Mouse (Mus musculus): ENCODE measurements around the gene Slc35f2.

Gene Slc35f2

DNA sequence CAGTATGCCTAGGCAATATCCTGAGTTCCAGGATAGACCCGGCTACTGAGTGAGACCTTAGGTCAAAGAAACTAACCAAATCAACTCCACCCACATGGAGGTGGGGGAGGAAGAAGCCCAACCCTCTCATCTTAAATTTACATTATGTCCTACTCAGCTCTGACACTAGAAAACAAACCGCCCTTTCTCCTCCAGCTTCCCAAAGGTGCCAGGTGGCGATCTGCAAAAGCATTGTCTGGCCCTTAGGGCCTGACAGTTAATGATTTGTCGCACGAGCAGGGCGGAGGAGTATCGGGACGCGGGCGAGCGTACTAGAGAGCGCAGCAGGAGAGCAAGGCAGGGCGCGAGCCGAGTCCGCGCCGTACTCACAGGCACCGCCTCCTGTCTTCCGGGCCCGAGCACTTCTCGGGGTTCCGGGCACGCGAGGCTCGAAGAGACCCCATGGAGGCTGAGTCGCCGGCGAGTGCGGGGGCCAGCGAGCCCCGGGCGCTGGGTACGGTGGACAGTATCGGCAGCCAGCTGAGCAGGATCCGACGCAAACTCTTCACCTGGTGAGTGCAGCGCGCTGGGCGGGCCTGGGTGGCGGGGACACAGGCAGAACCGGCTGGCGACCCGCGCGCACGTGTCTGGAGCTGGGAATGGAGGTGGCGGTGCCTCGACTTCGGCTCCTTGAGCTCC lies at the start of gene Slc35f2:
Slc35f2 (plus strand) TSS at position 195 of the 678 bp plus-strand sequence.
- DNase-seq, result peak; percentile 11 to 19

GRCm38 (mm10) chr9:53740829-53741404 lies 30.4 kb upstream of the Slc35f2 start:
- no peak for DNase-seq

- DNase-seq, result no peak
Observed at GRCm38 (mm10) chr9:53750411-53750810, 20.9 kb upstream of the Slc35f2 start.

DNA sequence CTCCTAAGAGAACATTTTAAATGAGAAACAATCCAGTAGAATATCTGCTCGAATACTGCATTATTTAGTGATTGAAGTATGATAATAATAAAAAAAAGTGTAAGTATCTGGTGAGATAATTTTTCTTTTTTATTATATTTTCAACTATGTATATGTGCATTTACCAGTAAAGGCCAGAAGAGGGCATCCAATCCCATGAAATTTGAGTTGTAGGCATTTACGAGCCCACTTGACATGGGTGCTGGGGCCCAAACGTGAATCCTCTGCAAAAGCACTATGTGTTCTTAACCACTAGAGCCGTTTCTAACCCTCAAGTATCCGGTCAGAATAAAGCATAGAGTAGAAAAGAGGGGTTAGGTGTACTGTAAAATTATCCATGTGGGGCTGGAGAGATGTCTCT lies 20.4 kb upstream of the Slc35f2 start:
- DNase-seq, result no peak

GRCm38 (mm10) chr9:53754801-53755200 lies 16.5 kb upstream of the Slc35f2 start:
- DNase-seq, result no peak

DNA sequence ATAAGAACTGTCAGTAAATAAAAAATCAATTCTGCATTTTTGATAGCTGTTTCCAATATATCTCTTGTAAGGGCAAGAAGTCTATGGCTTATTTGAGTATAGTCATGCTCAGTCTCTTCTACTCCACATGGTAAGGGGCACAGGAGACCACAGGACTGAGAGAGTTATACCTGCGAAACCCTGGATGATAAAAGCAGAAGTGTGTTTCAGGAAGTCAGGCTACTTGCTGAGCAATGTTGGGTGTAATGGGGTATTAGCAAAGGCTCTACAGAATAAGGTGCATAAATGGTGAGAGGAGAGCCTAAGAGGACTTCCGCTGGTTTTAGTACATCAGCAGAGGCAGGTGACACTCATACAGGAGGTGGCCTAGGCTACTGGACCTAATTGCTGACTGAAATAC lies 13.2 kb upstream of the Slc35f2 start:
- DNase-seq, result no peak

DNA sequence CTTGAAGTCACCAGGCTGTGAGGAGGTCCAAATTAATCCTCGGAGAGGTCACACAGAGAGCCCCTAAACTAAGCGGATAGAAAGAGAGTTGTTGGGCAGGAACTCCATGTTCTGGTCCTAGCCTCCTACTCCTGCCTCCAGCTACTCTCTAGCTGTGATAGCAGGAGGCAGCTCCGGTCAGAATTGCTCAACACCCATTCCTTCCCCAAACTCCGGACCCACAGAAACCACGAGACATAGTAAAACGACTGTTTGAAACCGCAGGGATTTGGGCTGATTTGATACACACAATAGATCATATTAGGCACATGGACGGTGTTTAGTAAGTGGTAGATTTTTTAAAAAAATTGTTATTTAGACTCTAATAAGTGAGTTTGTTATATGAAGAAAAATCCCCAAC lies 6.6 kb upstream of the Slc35f2 start:
- DNase-seq, result no peak

- DNase-seq, result no peak
Observed at GRCm38 (mm10) chr9:53768486-53768885, 2.9 kb upstream of the Slc35f2 start.

GRCm38 (mm10) chr9:53770771-53771343 lies 481 bp upstream of the Slc35f2 start:
- DNase-seq, result no peak

- peak; percentile 56 to 60 for DNase-seq
Observed at GRCm38 (mm10) chr9:53772121-53772561, 803 bp downstream of the Slc35f2 start.

DNA sequence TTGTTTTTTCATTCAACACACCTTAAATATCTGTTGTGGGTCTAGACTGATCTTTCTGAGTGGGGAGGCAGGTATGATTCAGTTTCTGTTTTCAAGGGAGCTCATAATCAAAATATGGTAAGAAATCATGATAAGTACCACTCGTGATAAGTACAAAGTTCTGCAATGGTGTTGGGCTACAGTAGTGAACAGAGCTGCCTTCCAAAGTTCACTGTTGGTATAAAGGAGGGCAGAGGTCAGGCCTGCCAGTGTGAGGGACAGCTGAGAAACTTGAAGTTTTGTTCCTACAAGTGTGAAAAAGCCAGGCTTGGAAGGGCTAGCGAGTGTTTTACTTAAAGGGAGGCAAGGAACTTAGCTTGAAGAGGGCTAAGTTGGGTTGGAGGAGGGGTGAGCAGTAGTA lies 4.2 kb downstream of the Slc35f2 start:
- DNase-seq, result no peak

GRCm38 (mm10) chr9:53786561-53787407 lies 15.4 kb downstream of the Slc35f2 start:
- DNase-seq, result no peak

GRCm38 (mm10) chr9:53793830-53794330 lies 22.5 kb downstream of the Slc35f2 start:
- no peak for DNase-seq

DNA sequence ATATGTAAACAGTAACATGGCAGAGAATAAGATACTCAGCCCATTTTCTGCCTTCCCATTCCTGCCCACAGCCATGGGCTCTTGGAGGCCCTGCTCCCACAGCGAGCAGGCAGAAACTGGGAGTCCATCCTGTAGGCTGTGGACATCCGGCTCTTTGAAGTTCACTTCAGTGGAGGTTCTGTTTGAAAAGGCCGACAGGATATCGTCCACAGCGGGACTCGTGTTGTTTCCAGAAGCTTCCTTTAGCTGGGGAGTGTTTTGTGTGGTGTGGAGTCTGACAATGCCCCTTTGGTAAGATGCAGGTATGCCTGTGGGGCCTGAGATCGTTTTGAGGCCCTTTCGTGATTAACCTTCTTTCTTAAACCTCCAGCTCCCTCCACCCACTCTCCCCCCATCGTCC lies 23.2 kb downstream of the Slc35f2 start:
- no peak for DNase-seq

DNA sequence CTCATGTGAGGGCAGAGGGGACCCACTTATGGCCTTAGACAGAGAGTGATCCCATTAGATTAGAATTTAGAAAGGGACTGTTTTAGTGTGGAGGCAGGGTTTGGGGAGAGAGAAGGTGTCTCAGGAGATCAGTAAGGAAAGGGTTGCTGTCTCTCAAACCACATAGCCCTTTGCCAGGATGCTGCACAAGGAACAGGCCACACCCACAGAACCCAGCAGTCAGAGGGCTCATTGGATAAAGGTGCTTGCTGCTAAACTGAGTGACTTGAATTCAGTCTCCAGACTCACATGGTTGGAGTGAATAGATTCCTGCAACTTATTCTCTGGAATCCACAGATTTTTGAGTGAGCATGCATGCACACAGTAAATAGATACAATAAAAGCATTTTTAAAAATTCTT lies 24.0 kb downstream of the Slc35f2 start:
- DNase-seq, result no peak

GRCm38 (mm10) chr9:53796386-53796785 lies 25.0 kb downstream of the Slc35f2 start:
- no peak for DNase-seq

DNA sequence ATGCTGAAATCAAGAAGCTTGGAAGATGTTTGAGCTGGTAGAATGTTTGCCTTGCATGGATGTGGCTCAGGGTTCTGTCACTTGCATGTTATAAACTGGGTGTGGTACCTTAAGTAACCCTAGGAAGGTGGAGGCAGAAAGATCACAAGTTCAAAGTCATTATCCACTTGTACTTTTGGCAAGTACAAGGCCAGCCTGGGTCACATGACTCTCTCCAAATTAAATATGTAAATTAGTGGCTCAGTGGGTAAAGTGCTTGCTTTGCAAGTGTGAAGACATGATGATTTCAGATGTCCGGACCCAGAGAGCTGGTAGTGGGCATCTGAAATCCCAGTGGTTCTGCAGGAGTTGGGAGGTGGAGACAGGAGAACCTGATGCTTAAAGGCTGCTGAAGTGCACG lies 25.8 kb downstream of the Slc35f2 start:
- no peak for DNase-seq

GRCm38 (mm10) chr9:53802921-53803320 lies 31.6 kb downstream of the Slc35f2 start:
- no peak for DNase-seq

- no peak for DNase-seq
Observed at GRCm38 (mm10) chr9:53806496-53807086, 35.3 kb downstream of the Slc35f2 start.

DNA sequence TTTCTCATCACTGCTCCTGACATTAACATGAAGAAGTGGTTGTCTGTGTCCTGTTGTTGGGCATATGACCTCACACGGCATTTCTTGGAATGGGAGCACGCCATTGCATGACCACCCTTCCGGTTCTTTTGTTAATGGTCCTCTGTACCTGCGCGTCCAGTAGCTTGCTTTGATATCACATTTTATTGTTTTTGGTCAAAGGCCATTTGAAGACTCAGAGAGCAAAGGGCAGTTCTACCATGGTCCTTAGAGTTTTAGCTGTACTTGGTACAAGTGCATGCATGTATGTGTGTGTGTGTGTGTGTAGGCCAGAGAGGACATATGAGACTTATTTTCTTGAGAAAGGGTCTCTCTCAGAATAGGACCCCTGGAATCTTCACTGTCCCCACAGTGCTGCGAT lies 42.1 kb downstream of the Slc35f2 start:
- DNase-seq, result no peak

DNA sequence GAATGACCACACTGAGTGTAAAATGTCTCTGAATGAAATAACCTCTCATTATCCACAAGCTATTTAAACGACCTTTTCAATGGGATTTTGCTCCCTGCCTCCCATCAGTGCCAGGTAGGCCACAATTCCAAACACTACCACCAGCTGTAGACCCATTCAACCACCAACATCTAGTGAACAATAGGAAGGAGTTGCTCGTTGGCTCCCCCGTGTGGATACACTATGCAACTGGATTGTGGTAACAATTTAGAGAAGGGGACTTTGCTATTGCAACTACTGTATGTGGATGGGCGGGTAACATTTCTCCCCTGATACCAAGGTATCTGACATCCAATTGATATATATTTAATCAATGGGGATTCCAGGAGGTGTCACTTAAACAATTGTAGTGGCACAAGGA lies 47.4 kb downstream of the Slc35f2 start:
- peak; percentile 50 to 53 for DNase-seq

- peak in 1 of 2 experiments; percentile 3 for DNase-seq
Observed at GRCm38 (mm10) chr9:53825318-53825717, 54.0 kb downstream of the Slc35f2 start.

All from cerebellum, postnatal 36 days (tissue).